Mouse (Mus musculus) limb, embryonic 11.5 days (tissue): ENCODE results near the gene 9230104L09Rik. TPM values are rescaled to one million over a fixed set of nuclear protein-coding genes. Genes with fewer than 3 reads are reported as not detected.

Source experiments
- ATAC-seq: fragments of 200-750 bp; cut with Nextera tagmentation; 2 replicates; pipeline ENCODE4 v1.8.0; 2017; ENCODE audit warnings: low read depth; ENCODE audit not compliant: insufficient number of reproducible peaks, low FRiP score, low TSS enrichment
- DNase-seq: peaks from one replicate; pipeline ENCODE4 v3.0.0-alpha.2; 2015; ENCODE audit warnings: low spot score
- H3K27ac ChIP-seq: fragments of 300-500 bp; sonication (generic); replicated peaks from 2 replicates; pipeline ENCODE4 v1.5.1; 2014; ENCODE audit warnings: low read depth, mild to moderate bottlenecking, low read length
- H3K27me3 ChIP-seq: fragments of 300-500 bp; sonication (generic); 2 replicates; pipeline ENCODE4 v1.6.1; 2014; ENCODE audit warnings: mild to moderate bottlenecking, low read length, mixed read lengths; ENCODE audit not compliant: control insufficient read depth, insufficient read depth
- H3K36me3 ChIP-seq: fragments of 300-500 bp; sonication (generic); 2 replicates; pipeline ENCODE4 v1.6.1; 2014; ENCODE audit warnings: mild to moderate bottlenecking, low read length, moderate library complexity, mixed read lengths; ENCODE audit not compliant: control insufficient read depth, insufficient read depth
- H3K4me1 ChIP-seq: fragments of 300-500 bp; sonication (generic); 2 replicates; pipeline ENCODE4 v1.6.1; 2014; ENCODE audit warnings: low read length, mixed read lengths; ENCODE audit not compliant: control insufficient read depth, insufficient read depth
- H3K4me2 ChIP-seq: fragments of 300-500 bp; sonication (generic); 2 replicates; pipeline ENCODE4 v1.6.1; 2014; ENCODE audit warnings: low read depth, mild to moderate bottlenecking, moderate library complexity; ENCODE audit not compliant: severe bottlenecking
- H3K4me3 ChIP-seq: fragments of 300-500 bp; sonication (generic); 2 replicates; pipeline ENCODE4 v1.5.1; 2014; ENCODE audit warnings: low read depth, low read length
- H3K9ac ChIP-seq: fragments of 300-500 bp; sonication (generic); 2 replicates; pipeline ENCODE4 v1.6.1; 2014; ENCODE audit warnings: mild to moderate bottlenecking, low read length
- H3K9me3 ChIP-seq: fragments of 300-500 bp; sonication (generic); 2 replicates; pipeline ENCODE4 v1.6.1; 2016; ENCODE audit warnings: low read length; ENCODE audit not compliant: control insufficient read depth
- WGBS: fragments of 180-500 bp; shearing (Covaris S2); extraction: QIAGEN DNeasy Blood & Tissue Kit; methylation state at CpG from one replicate; pipeline ENCODE4 v1.1.7; 2014; 5-methylcytosine and 5-hydroxymethylcytosine counted together
- polyA plus RNA-seq: library from polyadenylated mRNA; unstranded; fragments of >200 nt; fragmentation: Nextera tagmentation; extraction: Ambion mirVana; gene quantifications from 2 replicates; pipeline ENCODE4 v1.2.1, GENCODE M21; 2014

9230104L09Rik gene
- polyA plus RNA-seq: not detected in 2 replicates

DNA sequence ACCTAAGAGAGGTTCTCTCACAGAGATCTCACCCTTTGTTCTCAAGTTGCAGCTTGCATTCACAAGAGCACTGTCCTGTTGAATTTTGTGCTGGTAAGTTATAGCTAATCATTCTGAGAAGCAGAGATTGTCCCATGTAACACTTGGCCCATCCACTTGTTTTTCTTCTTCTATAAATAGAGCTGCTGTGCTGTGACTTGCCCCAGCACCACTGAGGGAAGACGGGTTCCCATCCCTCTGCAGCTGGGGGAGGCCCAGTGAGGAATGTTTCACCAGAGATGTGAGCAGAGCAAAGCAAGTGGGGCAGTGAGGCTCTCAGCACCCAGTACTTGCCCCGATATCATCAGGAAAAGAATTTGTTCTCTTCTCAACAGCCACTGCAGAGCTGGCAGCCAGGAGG is at the start of gene 9230104L09Rik:
Gene 9230104L09Rik, minus strand, starts transcription at position 73 of the 400 bp plus-strand sequence.
- H3K4me1 ChIP-seq: no peaks in the 10 kb centered on the region
- no peak for DNase-seq
- no peak within 1 kb of the TSS for H3K4me3 ChIP-seq
- 72% methylated on average over 2 of the region's 2 CpGs for WGBS
- no peaks in the 10 kb centered on the region for H3K27me3 ChIP-seq
- no peak within 1 kb of the TSS for H3K4me2 ChIP-seq
- H3K9ac ChIP-seq: no peak within 1 kb of the TSS
- H3K9me3 ChIP-seq: no peaks in the 10 kb centered on the region
- ATAC-seq: no peak
- H3K36me3 ChIP-seq: no peaks in the 10 kb centered on the region
- H3K27ac ChIP-seq: no peak within 1 kb of the TSS

DNA sequence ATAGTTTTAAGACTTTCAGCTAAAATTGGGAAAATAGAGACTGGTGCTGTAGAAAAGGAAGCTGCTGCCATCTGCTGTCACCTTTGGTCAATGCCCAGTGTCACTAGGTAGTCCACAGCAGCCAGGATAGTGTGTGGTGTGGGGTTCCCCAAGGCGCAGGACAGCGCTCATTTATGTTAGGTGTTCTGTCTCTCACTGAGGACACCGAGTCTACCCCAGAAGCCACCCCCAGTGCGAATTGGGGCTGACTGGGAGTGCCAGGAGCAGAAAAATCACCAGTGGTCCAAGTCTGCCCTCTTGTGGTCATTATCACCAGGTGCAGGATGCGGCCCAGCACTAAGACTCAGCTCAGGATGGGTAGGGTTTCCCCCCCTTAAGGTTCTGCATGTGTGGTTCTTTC is 37.4 kb upstream of the 9230104L09Rik start:
- H3K9ac ChIP-seq: no peak overlapping the region
- no peak overlapping the region for H3K4me3 ChIP-seq
- 7% methylated on average over 5 of the region's 5 CpGs for WGBS
- H3K9me3 ChIP-seq: no peaks in the 10 kb centered on the region
- peak; percentile 78 for ATAC-seq
- no peak overlapping the region for H3K27ac ChIP-seq
- no peaks in the 10 kb centered on the region for H3K4me1 ChIP-seq
- DNase-seq: peak; percentile 67
- H3K36me3 ChIP-seq: no peaks in the 10 kb centered on the region
- H3K4me2 ChIP-seq: no peak overlapping the region
- H3K27me3 ChIP-seq: no peaks in the 10 kb centered on the region

DNA sequence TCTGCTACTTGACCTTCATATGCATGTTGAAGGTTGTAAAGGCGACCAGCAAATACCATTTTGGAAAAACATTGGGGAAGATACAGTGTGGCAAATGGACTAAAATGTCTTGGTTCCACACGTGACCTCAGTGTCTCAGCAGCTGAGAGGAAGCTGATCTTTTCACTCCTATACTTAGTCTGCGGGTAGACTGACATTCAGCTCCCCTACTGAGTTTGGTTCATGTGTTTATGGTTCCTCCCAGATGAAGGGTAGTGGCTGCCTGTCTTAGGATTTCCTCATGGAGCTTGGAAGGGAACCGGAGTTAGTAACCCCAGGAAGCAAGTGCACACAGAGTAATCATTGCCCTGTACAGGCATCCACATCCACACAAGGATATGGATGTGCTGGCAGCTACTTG is 35.5 kb upstream of the 9230104L09Rik start:
- Histone ChIP-seq H3K27ac (no peak overlapping the region), H3K4me1 (no peaks in the 10 kb centered on the region), H3K27me3 (no peaks in the 10 kb centered on the region), H3K4me3 (no peak overlapping the region), H3K9me3 (no peaks in the 10 kb centered on the region), H3K9ac (no peak overlapping the region), H3K36me3 (no peaks in the 10 kb centered on the region), H3K4me2 (no peak overlapping the region)
- WGBS: 69% methylated on average over 4 of the region's 4 CpGs
- DNase-seq (no peak), ATAC-seq (no peak)

DNA sequence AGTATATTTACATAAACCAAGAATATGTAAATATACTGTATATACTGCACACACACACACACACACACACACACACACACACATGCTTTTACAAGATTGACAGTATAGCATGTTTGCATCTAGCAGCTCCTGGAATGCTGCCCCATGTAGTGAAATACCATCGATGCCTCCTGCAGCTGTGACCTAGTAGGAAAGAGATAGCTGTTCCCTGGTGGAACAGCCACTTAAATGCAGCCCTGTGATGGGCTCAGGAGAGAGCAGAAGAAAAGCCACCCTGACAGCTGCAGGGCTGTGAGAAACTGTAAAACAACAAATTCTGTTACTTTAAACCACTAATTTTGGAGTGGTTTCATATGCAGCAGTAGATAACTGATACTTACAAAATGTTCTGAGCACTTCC is 31.4 kb upstream of the 9230104L09Rik start:
- no peaks in the 10 kb centered on the region for H3K27me3 ChIP-seq
- ATAC-seq: peak; percentile 63
- 92% methylated on average over 1 of the region's 1 CpGs for WGBS

DNA sequence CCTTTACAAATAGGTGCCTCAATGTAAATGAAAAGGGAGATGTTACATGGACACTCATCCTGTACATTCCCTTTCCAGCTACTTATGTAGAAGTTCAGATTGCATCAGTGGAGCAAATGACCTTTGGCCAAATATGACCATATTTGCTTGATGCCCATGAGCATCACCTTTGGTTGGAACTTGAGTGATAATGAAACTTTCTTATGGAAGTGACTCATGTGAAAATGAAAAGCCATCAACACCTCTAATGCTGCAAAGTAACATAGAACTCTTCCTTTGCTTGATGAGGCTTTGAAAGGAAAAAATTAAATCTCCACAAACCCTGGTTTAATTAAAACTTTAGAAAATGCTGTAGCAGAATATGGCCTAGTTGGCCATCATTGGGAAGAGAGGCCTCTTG is 28.3 kb upstream of the 9230104L09Rik start:
- Histone ChIP-seq H3K9me3 (no peaks in the 10 kb centered on the region), H3K36me3 (no peaks in the 10 kb centered on the region), H3K27ac (no peak overlapping the region), H3K4me1 (no peaks in the 10 kb centered on the region), H3K9ac (no peak overlapping the region), H3K4me2 (no peak overlapping the region), H3K4me3 (no peak overlapping the region), H3K27me3 (no peaks in the 10 kb centered on the region)
- ATAC-seq (no peak), DNase-seq (no peak)

More for the DNA sequence above, 31.4 kb upstream of the 9230104L09Rik start:
- no peak overlapping the region for H3K4me2 ChIP-seq
- H3K4me1 ChIP-seq: no peaks in the 10 kb centered on the region
- no peaks in the 10 kb centered on the region for H3K36me3 ChIP-seq
- no peak for DNase-seq
- no peak overlapping the region for H3K9ac ChIP-seq
- H3K27ac ChIP-seq: no peak overlapping the region
- H3K9me3 ChIP-seq: no peaks in the 10 kb centered on the region
- no peak overlapping the region for H3K4me3 ChIP-seq

DNA sequence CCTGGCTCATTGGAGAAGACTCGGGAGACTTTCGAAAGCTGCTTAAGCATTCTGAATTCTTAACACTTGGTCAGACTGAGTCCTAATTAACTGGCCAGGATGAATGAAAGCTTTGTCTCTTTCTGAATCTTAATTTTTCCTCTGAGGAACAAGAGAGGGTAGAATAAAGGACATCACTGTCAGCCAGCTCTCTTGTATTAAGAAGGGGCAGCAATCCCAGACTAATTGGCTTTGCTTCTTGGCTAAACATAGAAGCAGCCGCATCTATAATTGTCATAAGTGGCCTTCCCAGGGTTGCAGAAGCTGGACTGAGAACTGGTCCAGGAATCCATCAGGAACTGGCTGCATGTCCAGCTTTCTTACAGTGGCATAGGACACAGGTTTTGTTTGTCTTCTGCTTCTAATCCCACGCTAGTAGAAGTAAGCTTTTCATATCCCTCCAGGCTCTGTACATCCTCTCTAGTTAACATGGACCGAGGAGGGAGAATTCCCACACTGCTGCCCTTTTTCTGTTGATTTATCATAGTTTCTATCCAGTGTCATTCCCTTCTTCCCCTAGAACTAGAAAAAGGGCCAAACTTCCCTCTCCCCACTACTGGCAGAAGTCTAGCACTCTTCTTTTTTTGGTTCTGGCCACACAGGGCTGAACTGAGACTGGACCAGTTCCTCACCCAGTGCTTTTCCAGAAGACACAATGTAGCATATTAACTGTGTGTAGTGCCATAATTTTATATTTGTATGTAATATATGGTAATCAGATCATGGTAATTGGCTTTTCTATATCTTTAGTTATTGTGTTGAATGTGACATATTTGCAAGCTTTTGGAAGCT is 25.4 kb upstream of the 9230104L09Rik start:
- Histone ChIP-seq H3K36me3 (no peaks in the 10 kb centered on the region), H3K27ac (no peak overlapping the region), H3K4me3 (no peak overlapping the region), H3K9ac (no peak overlapping the region), H3K27me3 (no peaks in the 10 kb centered on the region), H3K4me1 (no peaks in the 10 kb centered on the region), H3K9me3 (no peaks in the 10 kb centered on the region), H3K4me2 (no peak overlapping the region)
- DNase-seq (no peak), ATAC-seq (no peak)
- WGBS: 85% methylated on average over 5 of the region's 5 CpGs

DNA sequence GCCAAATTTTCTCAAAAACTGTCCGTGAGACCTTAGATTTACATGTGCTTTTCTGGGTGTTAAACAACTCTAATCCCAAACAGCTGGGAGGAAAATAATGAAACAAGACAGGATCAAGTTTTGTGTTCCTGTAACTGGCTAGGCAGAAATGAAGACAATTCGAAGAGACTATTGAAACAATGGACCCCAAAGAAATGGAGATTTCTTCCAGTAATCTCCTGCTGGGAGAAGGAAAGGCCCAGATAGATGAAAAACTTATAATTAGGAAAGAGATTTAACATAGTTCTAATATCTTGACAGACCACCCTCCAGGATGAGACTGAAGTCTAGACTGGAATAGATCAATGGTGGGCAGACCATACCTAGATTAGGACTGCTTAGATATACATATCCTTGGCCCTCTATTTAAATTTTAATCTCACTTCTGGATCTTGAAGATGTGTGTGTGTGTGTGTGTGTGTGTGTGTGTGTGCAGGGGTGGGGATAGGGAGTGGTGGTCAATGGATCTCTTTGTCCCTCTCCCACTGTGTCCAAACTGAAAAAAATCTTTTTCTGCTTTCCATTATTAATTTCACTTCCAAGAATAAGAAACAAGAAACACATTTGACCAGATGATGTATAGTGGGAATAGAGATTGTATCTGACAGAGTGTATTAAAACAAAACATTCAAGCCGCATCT is 24.6 kb upstream of the 9230104L09Rik start:
- ATAC-seq: no peak
- H3K9ac ChIP-seq: no peak overlapping the region
- H3K27ac ChIP-seq: no peak overlapping the region
- 81% methylated on average over 3 of the region's 3 CpGs for WGBS
- H3K4me2 ChIP-seq: no peak overlapping the region
- no peaks in the 10 kb centered on the region for H3K4me1 ChIP-seq
- H3K36me3 ChIP-seq: no peaks in the 10 kb centered on the region
- H3K27me3 ChIP-seq: no peaks in the 10 kb centered on the region
- no peak for DNase-seq
- no peak overlapping the region for H3K4me3 ChIP-seq
- no peaks in the 10 kb centered on the region for H3K9me3 ChIP-seq

DNA sequence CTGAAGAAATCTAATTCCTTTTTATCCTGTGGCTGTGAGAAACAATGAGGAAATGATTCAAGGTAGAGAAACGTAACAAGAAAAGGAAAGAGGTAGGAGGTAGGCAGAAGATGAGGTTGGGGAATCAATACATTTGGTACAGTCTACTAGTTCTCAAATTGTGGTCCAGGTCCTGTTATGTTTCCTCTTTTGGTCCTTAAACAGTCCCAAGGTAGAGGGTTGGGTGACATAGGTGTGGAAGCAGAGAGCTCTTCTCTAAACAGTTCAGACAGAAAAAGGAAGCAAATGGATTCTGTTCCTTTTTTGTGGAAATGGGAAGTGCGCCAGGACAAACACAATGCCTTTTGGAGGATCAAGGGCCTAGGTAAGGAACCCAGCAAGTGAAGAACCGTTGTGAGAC is 24.0 kb upstream of the 9230104L09Rik start:
- no peak overlapping the region for H3K4me2 ChIP-seq
- no peaks in the 10 kb centered on the region for H3K27me3 ChIP-seq
- ATAC-seq: no peak
- WGBS: 80% methylated on average over 3 of the region's 3 CpGs
- no peak for DNase-seq
- H3K4me3 ChIP-seq: no peak overlapping the region
- H3K4me1 ChIP-seq: no peaks in the 10 kb centered on the region
- H3K9me3 ChIP-seq: no peaks in the 10 kb centered on the region
- no peaks in the 10 kb centered on the region for H3K36me3 ChIP-seq
- no peak overlapping the region for H3K27ac ChIP-seq
- no peak overlapping the region for H3K9ac ChIP-seq
